Mouse (Mus musculus): ENCODE results near the gene Adamts13. TPM values are rescaled to one million over a fixed set of nuclear protein-coding genes. Genes with fewer than 3 reads are reported as not detected.

Gene Adamts13
- total and polyA plus RNA-seq, 3 experiments, result 19.7 to 130 TPM; not detected in 1

- H3K9ac ChIP-seq (ENCODE audit: control insufficient read depth, low read depth, low read length, poor library complexity, severe bottlenecking), result no peak overlapping the region
- peaks cover 11% of the 10 kb centered on the region for H3K79me2 ChIP-seq (ENCODE audit: control insufficient read depth, insufficient read depth, low read length, poor library complexity)
- H3K9me3 ChIP-seq (replicated peaks; ENCODE audit: insufficient read depth, low read length), result no peaks in the 10 kb centered on the region
- DNase-seq (ENCODE audit: low read depth, low spot score), result no peak
- no peak for TF ChIP-seq MAFK (IDR thresholded peaks at IDR 0.05; ENCODE audit: borderline replicate concordance, low read depth, low read length)
- no peak for TF ChIP-seq EP300 (IDR thresholded peaks at IDR 0.05; ENCODE audit: low read depth in 1 of 2, low read length in 2 of 2)
- no peak for TF ChIP-seq HCFC1 (IDR thresholded peaks at IDR 0.05; ENCODE audit: low read depth, low read length)
- no peak for TF ChIP-seq ZC3H11A (IDR thresholded peaks at IDR 0.05; ENCODE audit: low read depth, low read length)
- TF ChIP-seq ETS1 (IDR thresholded peaks at IDR 0.05; ENCODE audit: low read depth, low read length), result no peak
- no peak for TF ChIP-seq USF1 (IDR thresholded peaks at IDR 0.05; ENCODE audit: low read depth, low read length)
- no peak for TF ChIP-seq BHLHE40 (IDR thresholded peaks at IDR 0.05; ENCODE audit: borderline replicate concordance, low read depth, low read length)
- TF ChIP-seq CHD1 (IDR thresholded peaks at IDR 0.05; ENCODE audit: low read depth, low read length), result no peak
- TF ChIP-seq GATA1 (IDR thresholded peaks at IDR 0.05; ENCODE audit: low read depth, low read length), result no peak
- peaks cover 8 to 23% of the 10 kb centered on the region in 2 experiments for H3K36me3 ChIP-seq (ENCODE audit: control insufficient read depth in 1 of 2, insufficient read depth in 2 of 2, low read length in 2 of 2)
- no peak overlapping the region for H3K4me3 ChIP-seq (ENCODE audit: control insufficient read depth in 1 of 2, insufficient read depth in 1 of 2, low read depth in 2 of 2, low read length in 2 of 2)
- no peak overlapping the region for H3K27ac ChIP-seq (ENCODE audit: control insufficient read depth, low read depth, low read length)
- peaks cover 2 to 6% of the 10 kb centered on the region in 2 experiments; a peak in 1 of 4 replicates for H3K4me1 ChIP-seq (ENCODE audit: control insufficient read depth in 1 of 2, insufficient read depth in 2 of 2, low read length in 2 of 2)
- H3K27me3 ChIP-seq (ENCODE audit: control insufficient read depth in 1 of 2, insufficient read depth in 2 of 2, low read length in 2 of 2), result no peaks in the 10 kb centered on the region
Measured at GRCm38 (mm10) chr2:26957488-26957859, 15.7 kb upstream of the Adamts13 start.

DNA sequence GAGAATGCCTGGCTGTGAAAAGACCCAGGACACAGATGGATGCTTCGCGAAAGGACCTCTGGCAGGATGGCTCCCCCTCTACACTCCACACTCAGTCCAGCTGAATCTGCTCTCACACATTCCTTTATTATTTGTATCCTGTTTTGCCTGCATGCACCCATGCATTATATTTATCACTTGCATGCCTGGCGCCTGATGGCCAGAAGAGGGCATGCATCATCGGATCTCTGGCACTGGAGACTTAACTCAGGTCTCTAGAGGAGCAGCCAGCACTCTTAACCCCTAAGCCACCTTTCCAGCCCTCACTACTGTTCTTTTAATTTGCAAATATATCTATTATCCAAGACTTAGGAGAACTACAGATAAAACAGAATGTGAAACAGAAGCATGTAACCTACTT, 12.5 kb upstream of the Adamts13 start:
- Histone ChIP-seq H3K9me3 (replicated peaks; ENCODE audit: insufficient read depth, low read length) (no peaks in the 10 kb centered on the region), H3K4me1 (ENCODE audit: control insufficient read depth in 1 of 2, insufficient read depth in 2 of 2, low read length in 2 of 2) (peaks cover 2 to 16% of the 10 kb centered on the region in 2 experiments; a peak in 3 of 4 replicates), H3K9ac (ENCODE audit: control insufficient read depth, low read depth, low read length, poor library complexity, severe bottlenecking) (no peak overlapping the region), H3K36me3 (ENCODE audit: control insufficient read depth in 1 of 2, insufficient read depth in 2 of 2, low read length in 2 of 2) (peaks cover 16 to 17% of the 10 kb centered on the region in 2 experiments), H3K27ac (ENCODE audit: control insufficient read depth, low read depth, low read length) (no peak overlapping the region), H3K79me2 (ENCODE audit: control insufficient read depth, insufficient read depth, low read length, poor library complexity) (peaks cover 26% of the 10 kb centered on the region), H3K27me3 (ENCODE audit: control insufficient read depth in 1 of 2, insufficient read depth in 2 of 2, low read length in 2 of 2) (no peaks in the 10 kb centered on the region), H3K4me3 (ENCODE audit: control insufficient read depth in 1 of 2, insufficient read depth in 1 of 2, low read depth in 2 of 2, low read length in 2 of 2) (no peak overlapping the region)
- peak; percentile 32; the same call in 1 of the 2 replicates for TF ChIP-seq SMC3 (IDR thresholded peaks at IDR 0.05; ENCODE audit: low read depth, low read length)
- TF ChIP-seq POLR2A (IDR thresholded peaks at IDR 0.05; ENCODE audit: control insufficient read depth in 1 of 2, insufficient read depth in 1 of 2, low read depth in 1 of 2, low read length in 2 of 2, poor library complexity in 1 of 2), result no peak
- peak; percentile 21 to 41 (median 37); a peak in 5 of 6 replicates for TF ChIP-seq CTCF (IDR thresholded peaks at IDR 0.05 in 2 of 3, conservative IDR thresholded peaks at IDR 0.05 in 1 of 3; ENCODE audit: control insufficient read depth in 1 of 3, insufficient read depth in 1 of 3, low read depth in 2 of 3, low read length in 3 of 3, poor library complexity in 1 of 3, severe bottlenecking in 1 of 3)
- peak; percentile 32 for DNase-seq (ENCODE audit: low read depth, low spot score)

DNA sequence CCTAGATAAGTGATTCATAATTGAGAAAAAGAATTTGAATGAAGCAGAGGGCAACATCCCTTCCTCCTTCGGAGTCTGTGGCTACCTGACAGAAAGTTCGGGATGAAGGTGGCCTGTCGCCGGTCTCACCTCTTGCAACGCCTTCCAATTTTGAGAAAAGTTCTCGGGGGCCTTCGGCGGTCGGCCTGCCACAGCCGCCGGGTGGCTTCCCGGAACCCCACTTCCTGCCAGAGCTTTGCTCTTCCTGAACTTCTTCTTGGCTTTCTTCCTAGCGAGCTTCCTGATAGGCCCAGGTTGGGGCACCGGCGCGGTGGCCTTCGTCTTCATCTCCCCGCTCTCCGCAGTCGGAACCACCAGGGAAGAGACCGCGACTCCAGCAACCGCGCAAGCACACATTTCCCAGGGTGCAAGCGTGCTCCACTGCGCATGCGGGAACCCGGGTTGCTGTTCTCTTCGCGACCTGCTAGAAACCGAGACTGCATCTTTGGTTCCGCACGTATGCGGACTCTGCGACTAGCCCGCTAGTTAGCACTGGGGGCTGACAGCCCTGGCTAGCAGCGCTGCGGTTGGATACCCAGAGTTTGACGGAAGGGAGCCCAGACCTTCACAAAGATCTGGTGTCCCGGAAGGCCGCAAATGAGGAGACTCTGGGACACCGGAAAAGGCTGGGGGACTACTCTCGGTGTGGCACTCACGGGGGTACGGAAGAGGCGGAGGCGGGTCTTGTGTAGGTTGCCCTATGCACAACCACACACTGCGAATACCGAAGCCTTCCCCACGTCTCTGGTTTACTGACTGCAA, 9.1 kb upstream of the Adamts13 start, which contains the start of gene Rexo4:
Gene Rexo4, minus strand, starts transcription at position 464 of the 801 bp plus-strand sequence.
- H3K27ac ChIP-seq (ENCODE audit: control insufficient read depth, low read depth, low read length), result peak within 1 kb of the TSS; percentile 93
- peaks cover 26% of the 10 kb centered on the region for H3K79me2 ChIP-seq (ENCODE audit: control insufficient read depth, insufficient read depth, low read length, poor library complexity)
- H3K36me3 ChIP-seq (ENCODE audit: control insufficient read depth in 1 of 2, insufficient read depth in 2 of 2, low read length in 2 of 2), result peaks cover 2 to 17% of the 10 kb centered on the region in 2 experiments; a peak in 3 of 4 replicates
- peaks cover 2 to 16% of the 10 kb centered on the region in 2 experiments; a peak in 3 of 4 replicates for H3K4me1 ChIP-seq (ENCODE audit: control insufficient read depth in 1 of 2, insufficient read depth in 2 of 2, low read length in 2 of 2)
- peak within 1 kb of the TSS; percentile 93 for H3K9ac ChIP-seq (ENCODE audit: control insufficient read depth, low read depth, low read length, poor library complexity, severe bottlenecking)
- H3K27me3 ChIP-seq (ENCODE audit: control insufficient read depth in 1 of 2, insufficient read depth in 2 of 2, low read length in 2 of 2), result no peaks in the 10 kb centered on the region
- no peaks in the 10 kb centered on the region for H3K9me3 ChIP-seq (replicated peaks; ENCODE audit: insufficient read depth, low read length)
- DNase-seq (ENCODE audit: low read depth, low spot score), result peak; percentile 97
- peak within 1 kb of the TSS; percentile 88 to 89 for H3K4me3 ChIP-seq (ENCODE audit: control insufficient read depth in 1 of 2, insufficient read depth in 1 of 2, low read depth in 2 of 2, low read length in 2 of 2)
- TF ChIP-seq MYC (IDR thresholded peaks at IDR 0.05; ENCODE audit: low read depth, low read length) (peak; percentile 87), E2F4 (IDR thresholded peaks at IDR 0.05; ENCODE audit: borderline replicate concordance, low read depth, low read length) (no peak), ZMIZ1 (IDR thresholded peaks at IDR 0.05; ENCODE audit: low read depth, low read length) (peak; percentile 73), ELF1 (IDR thresholded peaks at IDR 0.05; ENCODE audit: low read depth, low read length) (peak; percentile 52), TAL1 (IDR thresholded peaks at IDR 0.05; ENCODE audit: low read length) (no peak), NELFE (IDR thresholded peaks at IDR 0.05; ENCODE audit: low read depth, low read length) (peak; percentile 91), POLR2AphosphoS5 (IDR thresholded peaks at IDR 0.05; ENCODE audit: borderline replicate concordance, low read depth, low read length) (no peak), MXI1 (IDR thresholded peaks at IDR 0.05; ENCODE audit: low read depth, low read length) (peak; percentile 78), POLR2AphosphoS2 (IDR thresholded peaks at IDR 0.05; ENCODE audit: low read length) (peak; percentile 89; the same call in 1 of the 2 replicates), ZC3H11A (IDR thresholded peaks at IDR 0.05; ENCODE audit: low read depth, low read length) (no peak), TCF12 (IDR thresholded peaks at IDR 0.05; ENCODE audit: low read depth, low read length) (peak; percentile 33; the same call in 1 of the 2 replicates), USF1 (IDR thresholded peaks at IDR 0.05; ENCODE audit: low read depth, low read length) (no peak), RAD21 (IDR thresholded peaks at IDR 0.05; ENCODE audit: low read depth, low read length) (no peak), TBP (IDR thresholded peaks at IDR 0.05; ENCODE audit: low read depth, low read length) (peak; percentile 83), JUND (IDR thresholded peaks at IDR 0.05; ENCODE audit: low read depth, low read length) (no peak)
